Mouse (Mus musculus) kidney, adult 2 months (tissue): ENCODE measurements at regions not wholly inside any gene's neighbourhood (a gene's known extent, or its start where the extent isn't known, plus 50 kb on each side); places are given as distances from the start of the nearest gene placed in this dataset.

Source experiments
- DNase-seq: peaks from one replicate; pipeline ENCODE4 v3.0.0; 2021
- H3K27ac ChIP-seq: fragments of 200-500 bp; 2 replicates; pipeline ENCODE4 v1.5.1; 2012; ENCODE audit warnings: low read depth, low read length, control low read depth, inconsistent platforms; ENCODE audit not compliant: insufficient read depth
- H3K27me3 ChIP-seq: fragments of 200-500 bp; replicated peaks from 2 replicates; pipeline ENCODE4 v1.6.1; 2012; ENCODE audit warnings: mild to moderate bottlenecking, moderate library complexity, low read length, inconsistent platforms; ENCODE audit not compliant: control insufficient read depth, insufficient read depth
- H3K36me3 ChIP-seq: fragments of 200-500 bp; 2 replicates; pipeline ENCODE4 v1.6.1; 2012; ENCODE audit warnings: mild to moderate bottlenecking, moderate library complexity, low read length, inconsistent platforms; ENCODE audit not compliant: control insufficient read depth, insufficient read depth
- H3K4me1 ChIP-seq: fragments of 200-500 bp; 2 replicates; pipeline ENCODE4 v1.6.1; 2011; ENCODE audit warnings: low read length; ENCODE audit not compliant: control insufficient read depth, insufficient read depth
- H3K4me3 ChIP-seq: fragments of 200-500 bp; 2 replicates; pipeline ENCODE4 v1.5.1; 2011; ENCODE audit warnings: mild to moderate bottlenecking, low read depth, low read length, control low read depth; ENCODE audit not compliant: insufficient read depth
- CTCF ChIP-seq: fragments of 200-500 bp; conservative IDR thresholded peaks from 2 replicates; pipeline ENCODE4 v1.5.1; 2011; ENCODE audit warnings: low read depth, mild to moderate bottlenecking, control low read depth, low read length, moderate library complexity, mixed read lengths; ENCODE audit not compliant: insufficient read depth, insufficient read length
- POLR2A ChIP-seq: fragments of 200-500 bp; IDR thresholded peaks from one replicate; pipeline ENCODE4 v1.6.1; 2011; ENCODE audit warnings: low read depth, low read length, control low read depth
- WGBS: fragments of 180-500 bp; shearing (Covaris S2); methylation state at CpG from one replicate; pipeline ENCODE4 v1.1.7; 2018; 5-methylcytosine and 5-hydroxymethylcytosine counted together

DNA sequence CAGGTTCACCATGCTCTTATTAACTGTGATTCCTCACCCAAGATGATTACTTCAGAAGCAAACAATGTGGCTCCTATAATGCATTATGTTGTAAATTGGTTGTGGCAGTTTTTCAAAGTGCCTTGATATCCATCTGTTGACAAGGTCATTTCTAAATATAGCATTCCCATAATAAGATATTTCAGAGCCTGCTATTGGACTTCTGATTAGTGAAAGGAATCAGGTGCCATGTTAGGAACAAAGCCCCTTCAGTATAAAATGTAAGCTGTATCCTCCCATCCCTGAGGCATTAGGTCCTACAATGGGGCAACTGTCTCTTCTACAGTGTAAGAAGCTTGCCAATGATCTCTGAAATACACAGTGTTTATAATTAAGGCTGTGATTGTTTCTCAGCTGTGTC lies 130.2 kb upstream of the Tmeff2 start:
- TF ChIP-seq POLR2A (no peak), CTCF (no peak)
- Histone ChIP-seq H3K27me3 (no peaks in the 10 kb centered on the region), H3K4me1 (no peaks in the 10 kb centered on the region)

DNA sequence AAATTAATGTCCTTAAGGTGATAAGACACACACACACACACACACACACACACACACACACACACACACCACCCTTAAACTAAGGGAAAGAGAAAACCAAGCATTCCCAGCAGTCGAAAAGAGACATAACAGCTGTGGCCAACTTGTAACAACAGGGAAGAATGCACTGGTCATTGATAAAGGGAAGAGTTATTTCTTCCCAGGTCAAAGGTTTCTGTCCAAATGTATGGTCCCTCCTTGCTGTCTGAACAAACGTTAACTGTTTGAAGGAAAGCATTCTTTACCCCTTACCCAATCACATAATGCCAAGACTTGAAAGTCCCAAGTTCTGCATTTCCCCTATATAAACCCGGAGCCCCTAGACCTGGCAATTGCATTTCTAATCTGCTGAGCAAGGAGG lies 105.2 kb upstream of the Tmeff2 start:
- WGBS = 32% methylated on average over 3 of the region's 3 CpGs
- DNase-seq = peak; percentile 2
- no peak for TF ChIP-seq POLR2A
- TF ChIP-seq CTCF = no peak

More for the DNA sequence above, 130.2 kb upstream of the Tmeff2 start:
- no peak for DNase-seq
- Histone ChIP-seq H3K4me3 (no peak overlapping the region), H3K36me3 (no peaks in the 10 kb centered on the region), H3K27ac (no peak overlapping the region)

DNA sequence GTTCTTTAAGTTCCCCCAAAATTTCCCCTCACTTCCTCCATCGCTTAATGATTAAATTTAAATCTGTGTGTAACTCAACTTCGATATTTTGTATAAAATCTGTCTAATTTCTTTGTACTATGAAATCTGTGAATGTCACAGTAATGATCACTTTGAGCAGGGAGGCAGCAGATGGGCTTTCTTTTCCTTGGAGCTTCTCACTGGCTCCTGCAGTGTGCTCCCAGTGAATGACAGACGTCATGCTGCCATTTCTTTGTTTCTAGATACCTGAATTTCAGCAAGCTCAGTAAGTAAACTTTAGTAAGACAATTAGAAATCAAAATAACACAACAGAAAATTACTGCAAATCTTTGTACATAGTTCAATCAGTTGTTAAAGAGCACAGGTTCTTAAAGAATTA lies 102.3 kb upstream of the Tmeff2 start:
- H3K4me3 ChIP-seq = no peak overlapping the region
- H3K27ac ChIP-seq = no peak overlapping the region
- no peak for DNase-seq
- H3K27me3 ChIP-seq = no peaks in the 10 kb centered on the region
- WGBS = 69% methylated on average over 3 of the region's 3 CpGs
- H3K4me1 ChIP-seq = no peaks in the 10 kb centered on the region
- no peaks in the 10 kb centered on the region for H3K36me3 ChIP-seq
- no peak for TF ChIP-seq CTCF

More for the DNA sequence above, 105.2 kb upstream of the Tmeff2 start:
- no peak overlapping the region for H3K27ac ChIP-seq
- H3K36me3 ChIP-seq = no peaks in the 10 kb centered on the region
- H3K27me3 ChIP-seq = no peaks in the 10 kb centered on the region
- H3K4me3 ChIP-seq = no peak overlapping the region
- H3K4me1 ChIP-seq = no peaks in the 10 kb centered on the region

DNA sequence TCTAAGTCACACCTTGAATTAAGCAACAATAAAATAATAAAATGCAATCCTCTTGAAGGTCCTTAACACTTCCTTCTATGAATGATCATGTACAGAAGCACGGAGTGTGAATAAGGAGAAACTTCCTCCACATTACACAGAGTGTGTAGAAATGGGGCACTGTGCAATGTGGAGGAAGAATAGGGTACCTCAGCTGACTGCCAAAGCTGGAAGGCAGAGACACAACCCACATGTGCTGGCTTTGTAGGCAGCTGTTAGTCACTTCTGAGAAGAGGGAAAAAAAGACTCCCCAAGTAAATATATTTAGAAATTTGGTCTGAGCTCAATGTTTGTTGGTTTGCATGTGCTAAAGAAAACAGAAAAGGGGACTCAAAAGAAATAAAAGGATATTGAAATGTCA lies 94.1 kb upstream of the Tmeff2 start:
- 64% methylated on average over 1 of the region's 1 CpGs for WGBS

DNA sequence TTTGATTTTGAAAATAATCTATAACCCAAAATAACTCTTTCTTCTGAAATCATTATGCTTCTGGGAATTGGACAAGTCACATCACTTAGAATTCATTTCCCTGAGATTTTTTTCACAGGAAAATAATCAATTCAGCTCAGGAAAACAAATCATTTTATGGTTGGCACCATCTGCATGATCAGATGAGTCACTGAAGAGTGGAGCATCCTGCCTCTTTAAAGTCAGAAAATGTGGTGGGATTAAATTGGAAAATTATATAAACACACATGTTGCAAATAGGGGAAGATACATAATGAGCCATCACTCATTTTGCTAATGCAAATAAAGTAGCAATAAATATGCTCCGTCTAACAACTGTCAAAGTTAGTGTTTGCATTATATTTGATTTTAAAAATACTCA lies 93.6 kb upstream of the Tmeff2 start:
- Histone ChIP-seq H3K4me3 (no peak overlapping the region), H3K27ac (no peak overlapping the region), H3K36me3 (no peaks in the 10 kb centered on the region), H3K27me3 (no peaks in the 10 kb centered on the region), H3K4me1 (no peaks in the 10 kb centered on the region)
- TF ChIP-seq CTCF (no peak), POLR2A (no peak)
- DNase-seq = no peak
- 57% methylated on average over 1 of the region's 1 CpGs for WGBS

More for the DNA sequence above, 94.1 kb upstream of the Tmeff2 start:
- no peaks in the 10 kb centered on the region for H3K27me3 ChIP-seq
- no peak for DNase-seq
- no peaks in the 10 kb centered on the region for H3K36me3 ChIP-seq
- no peaks in the 10 kb centered on the region for H3K4me1 ChIP-seq
- no peak for TF ChIP-seq POLR2A
- no peak for TF ChIP-seq CTCF
- H3K4me3 ChIP-seq = no peak overlapping the region
- H3K27ac ChIP-seq = no peak overlapping the region

DNA sequence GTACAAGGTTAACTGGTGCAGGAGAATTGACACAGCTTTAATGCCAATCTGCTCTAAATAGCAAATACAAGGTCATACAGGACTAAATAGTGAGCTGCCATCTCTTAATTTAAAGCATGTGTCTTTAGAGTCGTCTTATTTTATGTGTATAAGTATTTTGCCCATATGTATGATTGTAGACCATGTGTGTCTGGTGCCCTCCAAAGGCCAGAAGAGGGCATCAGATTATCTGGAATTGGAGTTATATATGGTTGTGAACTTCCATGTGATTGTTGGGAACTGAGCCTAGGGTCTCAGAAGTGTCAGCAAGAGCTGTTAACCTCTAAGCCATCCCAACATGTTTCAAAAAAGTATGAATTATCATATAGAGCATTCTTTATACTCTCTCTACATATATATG lies 68.8 kb upstream of the Tmeff2 start:
- H3K4me3 ChIP-seq = no peak overlapping the region
- 48% methylated on average over 1 of the region's 1 CpGs for WGBS
- no peaks in the 10 kb centered on the region for H3K27me3 ChIP-seq
- H3K27ac ChIP-seq = no peak overlapping the region
- no peak for DNase-seq
- TF ChIP-seq POLR2A (no peak), CTCF (no peak)
- no peaks in the 10 kb centered on the region for H3K4me1 ChIP-seq
- H3K36me3 ChIP-seq = no peaks in the 10 kb centered on the region

DNA sequence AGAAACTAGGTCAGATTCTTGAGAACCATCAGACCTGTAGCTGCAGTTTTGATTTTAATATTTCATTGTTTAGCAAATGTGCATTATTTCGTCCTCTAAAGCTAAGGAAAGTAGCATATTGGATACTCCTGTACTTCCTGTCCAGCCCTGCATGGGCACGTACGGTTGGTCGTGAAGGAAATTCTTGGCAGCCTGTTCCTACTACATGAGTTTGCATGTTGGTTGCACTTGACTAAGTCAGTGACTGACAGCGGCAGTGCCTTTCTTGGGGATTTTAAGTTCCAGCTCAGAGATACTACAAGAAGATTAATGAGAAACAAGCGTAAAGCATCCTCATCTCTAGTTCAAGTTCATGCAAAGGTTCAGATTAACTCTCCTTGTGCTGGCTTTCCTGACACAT lies 64.3 kb upstream of the Tmeff2 start:
- 36% methylated on average over 6 of the region's 6 CpGs for WGBS
- Histone ChIP-seq H3K27ac (no peak overlapping the region), H3K27me3 (no peaks in the 10 kb centered on the region), H3K4me3 (no peak overlapping the region), H3K4me1 (no peaks in the 10 kb centered on the region), H3K36me3 (no peaks in the 10 kb centered on the region)
- no peak for DNase-seq
- TF ChIP-seq POLR2A = no peak
- no peak for TF ChIP-seq CTCF

DNA sequence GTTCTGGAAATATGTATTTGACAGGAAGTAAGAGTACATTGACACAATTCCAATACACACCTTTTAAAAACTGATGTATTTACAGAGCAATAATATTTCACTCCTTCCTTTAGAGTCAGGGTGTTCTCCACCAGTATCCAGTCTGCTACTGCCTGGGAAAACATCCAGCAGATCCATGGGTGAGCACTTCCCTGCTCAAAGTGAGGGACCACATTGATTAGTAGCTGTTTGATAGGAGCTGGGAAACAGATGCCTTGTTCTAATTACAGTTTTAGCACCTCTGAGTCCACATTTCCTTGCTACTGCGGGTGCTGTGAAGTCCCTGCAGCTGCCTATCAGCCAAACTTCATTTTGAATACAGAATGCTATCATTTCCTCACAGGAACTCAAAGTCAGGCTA lies 53.3 kb upstream of the Tmeff2 start:
- Histone ChIP-seq H3K4me1 (no peaks in the 10 kb centered on the region), H3K36me3 (no peaks in the 10 kb centered on the region), H3K27me3 (no peaks in the 10 kb centered on the region), H3K27ac (no peak overlapping the region), H3K4me3 (no peak overlapping the region)
- 61% methylated on average over 1 of the region's 1 CpGs for WGBS
- TF ChIP-seq CTCF (no peak), POLR2A (no peak)
- no peak for DNase-seq
